Mouse (Mus musculus) MN1 (cell line): Measurements from ENCODE around the gene Itga10.
"Not testable (repeated sequence)": the region's sequence is repeated elsewhere in the genome, so short reads cannot be mapped to it uniquely, and the experiment has no call there.

Source experiments
- DNase-seq: peaks from one replicate; pipeline ENCODE4 v3.0.0-alpha.2; 2016; ENCODE audit warnings: low spot score

Itga10 gene

DNA sequence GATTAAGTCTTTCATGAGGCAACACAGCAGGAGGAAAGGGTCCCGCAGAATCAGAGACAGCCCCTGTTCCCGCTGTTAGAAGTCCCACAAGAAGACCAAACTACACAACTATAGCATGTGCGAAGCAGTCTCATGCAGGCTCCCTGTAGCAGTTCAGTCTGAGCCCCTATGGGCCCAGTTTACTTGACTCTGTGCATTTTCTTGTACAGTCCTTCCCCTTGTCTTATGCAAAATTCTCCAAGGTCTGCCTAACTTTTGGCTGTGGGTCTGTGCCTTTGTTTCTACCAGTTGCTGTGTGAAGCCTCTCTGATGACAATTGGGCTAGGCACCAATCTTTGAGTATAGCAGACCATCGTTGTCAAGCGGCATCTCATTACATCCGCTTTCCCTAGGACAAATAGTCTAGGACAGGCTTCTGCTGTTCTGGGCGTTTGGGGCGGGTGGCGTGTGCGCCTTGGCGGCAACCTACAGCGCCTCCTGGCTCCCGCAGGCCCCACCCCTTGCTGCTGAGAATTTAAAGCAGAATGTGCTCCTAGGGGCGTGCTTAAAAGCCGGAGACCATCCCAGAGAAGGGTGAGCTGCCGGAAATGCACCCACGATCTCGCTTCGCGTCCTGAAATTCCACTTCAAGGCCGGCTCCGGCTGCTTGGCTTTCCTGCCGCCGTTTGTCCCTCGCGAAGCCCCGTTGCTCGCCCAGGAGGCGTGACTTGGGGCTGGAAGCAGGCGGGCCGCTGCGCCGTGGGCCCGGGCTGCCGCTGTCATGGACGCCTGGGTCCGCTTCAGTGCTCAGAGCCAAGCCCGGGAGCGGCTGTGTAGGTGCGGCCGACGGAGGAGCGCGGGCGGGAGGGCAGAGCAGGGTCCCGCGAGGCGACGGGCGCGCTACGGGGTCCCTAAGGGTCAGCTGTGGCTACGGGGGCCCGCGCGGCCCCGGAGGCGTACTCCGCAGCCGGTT is 10.2 kb upstream of the Itga10 start, which contains the start of the genes Pex11b and Gm42957:
TSS of gene Pex11b (plus strand) at position 449 of the 952 bp plus-strand sequence.
TSS of gene Gm42957 (plus strand) at position 547 of the 952 bp plus-strand sequence.
- peak; percentile 91 for DNase-seq

DNA sequence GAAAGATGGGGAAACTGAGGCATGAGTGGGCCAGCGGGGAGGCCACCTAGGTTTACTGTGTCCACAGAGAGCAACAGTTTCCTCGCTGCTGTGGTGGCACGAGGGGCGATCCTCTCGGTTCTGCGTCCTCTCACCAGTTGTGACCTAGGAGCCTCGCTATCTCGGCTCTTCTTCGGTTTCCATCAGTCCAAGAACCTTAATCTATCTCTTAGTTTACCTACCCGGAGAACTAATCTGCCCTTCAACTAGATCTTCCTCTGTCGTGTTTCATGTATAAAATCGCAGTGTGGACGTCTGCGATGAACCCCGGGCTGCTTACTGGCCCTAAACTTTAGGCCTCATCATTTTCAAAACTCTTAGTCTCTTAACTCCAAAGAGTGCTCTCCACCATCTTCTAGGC is 9.5 kb upstream of the Itga10 start:
- DNase-seq = peak; percentile 27

- no peak for DNase-seq
These were observed 8.9 kb upstream of the Itga10 start for GRCm38 (mm10) chr3:96636448-96636847.

- DNase-seq = peak; percentile 61
These were observed 6.2 kb upstream of the Itga10 start for GRCm38 (mm10) chr3:96639219-96639618.

- DNase-seq = no peak
These were observed 2.0 kb downstream of the Itga10 start for GRCm38 (mm10) chr3:96647365-96647764.

DNA sequence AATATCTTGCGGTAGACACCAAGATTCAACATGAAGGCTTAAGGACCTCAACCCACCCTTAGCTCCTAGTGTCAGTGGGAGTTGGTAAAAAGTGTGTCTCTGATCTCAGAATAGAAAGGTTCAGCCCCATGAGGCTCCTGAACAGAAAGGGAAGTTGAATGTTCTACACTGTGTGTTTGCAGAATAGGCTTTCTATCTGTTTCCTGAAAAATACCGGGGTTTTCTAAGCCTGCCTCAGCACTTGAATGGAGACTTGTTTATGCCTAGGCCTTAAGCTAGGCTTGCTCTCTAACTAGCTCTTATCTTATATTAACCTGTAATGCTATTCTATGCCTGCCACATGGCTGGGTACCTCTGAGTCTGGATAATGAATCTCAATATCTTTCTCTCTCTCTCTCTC is 15.5 kb downstream of the Itga10 start:
- no peak for DNase-seq

DNA sequence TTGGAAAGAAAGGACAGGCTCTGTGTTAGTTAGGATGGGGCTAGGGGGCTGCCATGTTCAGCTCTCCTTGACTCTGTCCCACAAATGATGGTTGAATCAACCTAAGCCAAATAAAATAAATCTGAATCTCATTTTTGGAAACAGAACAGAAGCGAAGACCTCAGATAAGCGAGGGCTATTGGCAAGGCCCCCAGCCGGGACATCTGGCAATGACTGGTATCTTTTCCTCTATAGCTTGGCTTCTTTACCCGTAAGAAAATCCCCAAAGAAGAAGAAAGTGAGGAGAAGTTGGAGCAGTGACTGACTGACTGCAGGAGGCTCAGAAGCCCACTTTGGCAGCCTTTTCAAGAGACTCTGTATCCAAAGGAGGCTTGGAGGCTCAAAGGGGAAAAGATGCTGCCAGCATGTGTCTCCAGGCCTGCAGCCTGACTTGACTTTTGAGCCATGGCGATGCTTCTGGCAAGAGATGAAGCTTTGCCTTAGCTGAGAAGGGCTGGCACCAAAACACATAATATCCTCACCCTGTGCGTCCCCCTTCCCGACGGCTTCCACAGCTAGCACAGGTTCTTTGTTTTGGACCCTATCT is 17.4 kb downstream of the Itga10 start:
- no peak for DNase-seq

- DNase-seq = peak; percentile 91
These were observed 18.3 kb downstream of the Itga10 start for GRCm38 (mm10) chr3:96663432-96664239.

DNA sequence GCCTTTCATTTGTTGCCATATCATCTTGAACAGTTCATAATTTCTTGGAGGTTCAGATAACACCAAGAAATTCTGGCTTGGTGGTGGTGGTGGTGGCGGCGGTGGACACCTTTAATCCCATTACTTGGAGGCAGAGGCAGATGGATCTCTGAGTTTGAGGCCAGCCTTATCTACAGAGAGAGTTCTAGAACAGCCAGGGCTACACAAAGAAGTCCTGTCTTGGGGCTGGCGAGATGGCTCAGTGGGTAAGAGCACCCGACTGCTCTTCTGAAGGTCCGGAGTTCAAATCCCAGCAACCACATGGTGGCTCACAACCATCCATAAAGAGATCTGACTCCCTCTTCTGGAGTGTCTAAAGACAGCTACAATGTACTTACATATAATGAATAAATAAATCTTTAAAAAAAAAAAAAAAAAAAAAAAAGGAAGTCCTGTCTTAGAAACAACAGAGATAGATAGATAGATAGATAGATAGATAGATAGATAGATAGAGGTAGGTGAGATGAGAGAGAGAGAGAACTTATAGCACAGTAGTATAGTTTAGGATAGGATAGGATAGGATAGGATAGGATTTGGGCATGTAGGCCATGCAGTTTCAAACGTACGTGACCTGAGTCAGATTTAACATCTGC is 20.5 kb downstream of the Itga10 start:
- DNase-seq = not testable (repeated sequence)

DNA sequence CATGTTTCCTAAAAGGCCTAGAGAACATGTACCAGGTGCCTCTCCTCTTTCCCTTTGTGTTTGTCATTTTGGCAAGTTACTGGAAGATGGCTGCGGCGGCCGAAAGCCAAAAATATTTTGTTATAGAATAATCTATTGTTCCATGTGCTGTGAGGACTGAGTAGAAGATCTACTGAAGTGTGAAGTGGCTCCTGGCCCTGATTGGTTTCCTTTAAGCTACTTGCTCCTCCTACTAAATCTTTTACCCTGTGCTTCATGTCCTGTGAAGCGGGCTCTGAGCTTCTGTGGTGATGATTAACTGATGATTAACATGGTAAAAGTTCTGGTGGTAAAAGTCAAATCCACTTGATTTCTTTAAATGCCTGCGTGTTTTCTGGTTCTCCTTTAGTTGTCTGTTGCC is 21.5 kb downstream of the Itga10 start:
- no peak for DNase-seq

GRCm38 (mm10) chr3:96667316-96667715 is 21.9 kb downstream of the Itga10 start:
- DNase-seq = no peak

GRCm38 (mm10) chr3:96668424-96669067 is 23.2 kb downstream of the Itga10 start:
- DNase-seq = peak; percentile 42

DNA sequence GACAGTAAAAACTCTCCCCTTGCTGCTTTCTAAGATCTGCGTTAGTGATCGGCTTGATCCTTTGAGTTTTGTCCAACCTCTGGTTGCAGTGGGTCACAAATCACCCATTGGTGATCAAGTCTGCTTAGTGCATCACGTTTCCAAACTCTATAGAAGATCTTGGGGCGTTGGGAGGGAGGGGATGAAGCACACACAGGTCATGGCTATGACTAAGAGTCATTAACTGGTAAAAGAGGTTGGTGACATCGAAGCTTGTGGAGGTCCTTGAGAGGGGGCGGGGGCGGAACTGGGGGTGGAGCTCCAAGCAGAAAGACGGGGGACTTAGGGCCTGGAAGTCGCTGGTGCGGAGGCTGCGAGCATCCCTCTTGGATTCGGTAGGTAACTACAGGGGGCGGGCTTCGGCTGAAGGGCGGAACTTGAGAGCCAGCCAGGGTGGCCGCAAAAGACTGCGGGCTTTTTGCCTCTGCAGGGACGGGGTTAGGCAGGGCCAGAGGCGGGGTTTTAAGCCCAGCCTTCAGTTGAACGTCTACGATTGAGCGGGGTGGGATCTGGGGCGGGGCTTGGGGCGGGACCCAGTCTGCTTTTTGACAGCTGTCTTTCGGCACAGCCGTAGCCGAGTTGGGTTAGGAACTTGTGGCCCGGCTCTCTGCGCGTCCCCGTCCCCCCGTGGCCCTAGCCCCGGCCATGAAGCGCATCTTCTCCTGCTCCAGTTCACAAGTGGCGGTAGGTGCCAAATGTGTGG is 24.5 kb downstream of the Itga10 start, which contains the start of gene Ankrd35:
TSS of gene Ankrd35 (plus strand) at position 405 of the 742 bp plus-strand sequence.
- DNase-seq = peak; percentile 90

- no peak for DNase-seq
These were observed 26.1 kb downstream of the Itga10 start for GRCm38 (mm10) chr3:96671519-96671918.

DNA sequence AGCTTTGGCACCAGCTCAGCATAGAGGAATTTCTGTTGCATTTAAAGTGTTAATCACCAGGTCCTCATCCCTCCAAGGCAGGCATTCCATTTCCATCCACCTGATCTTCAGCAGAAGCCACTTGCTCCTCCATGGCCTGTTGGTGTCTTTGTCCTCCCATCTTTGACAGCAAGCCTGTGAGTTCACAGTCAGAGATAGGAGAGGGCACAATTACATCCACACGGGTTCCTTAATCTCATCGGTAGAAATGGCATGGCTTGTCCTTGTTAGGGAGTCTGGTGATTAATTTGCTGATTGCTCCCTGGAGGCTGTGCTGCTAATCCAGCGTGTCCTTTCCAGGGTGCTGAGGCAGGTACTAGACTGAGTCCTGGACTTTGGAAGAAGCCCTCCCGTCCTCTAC is 28.1 kb downstream of the Itga10 start:
- DNase-seq = no peak

DNA sequence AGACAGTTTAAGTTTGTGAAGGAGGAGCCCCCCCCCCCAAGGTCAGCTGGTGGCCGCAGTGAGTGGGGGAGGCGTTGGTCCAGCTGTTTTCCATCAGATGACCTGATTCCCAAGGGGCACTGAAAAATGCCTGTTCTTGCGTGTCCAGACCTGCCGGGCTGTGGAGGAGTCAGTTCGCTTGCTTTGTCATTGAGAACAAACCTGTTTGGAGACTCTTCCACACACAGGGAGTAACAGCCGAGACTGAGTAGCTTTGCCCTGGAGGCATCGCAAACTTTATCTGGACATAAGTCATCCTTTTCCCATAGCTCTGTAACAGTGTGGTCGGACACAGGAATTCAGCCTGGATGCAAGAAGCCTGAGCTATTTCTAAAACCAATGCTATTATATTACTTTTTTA is 29.1 kb downstream of the Itga10 start:
- DNase-seq = no peak

- no peak for DNase-seq
These were observed 29.8 kb downstream of the Itga10 start for GRCm38 (mm10) chr3:96675171-96675570.

- no peak for DNase-seq
These were observed 30.3 kb downstream of the Itga10 start for GRCm38 (mm10) chr3:96675690-96676089.

GRCm38 (mm10) chr3:96678456-96678855 is 33.1 kb downstream of the Itga10 start:
- DNase-seq = no peak

GRCm38 (mm10) chr3:96679159-96679674 is 33.8 kb downstream of the Itga10 start:
- DNase-seq = peak; percentile 61
